Mouse (Mus musculus) cerebellum, adult 2 months (tissue): ENCODE results near the gene Ppia.

Experiments used
- CTCF ChIP-seq: fragments of 200-500 bp; IDR thresholded peaks from 2 replicates; pipeline ENCODE4 v1.5.1; 2011; ENCODE audit warnings: low read depth, mild to moderate bottlenecking, control low read depth, low read length, moderate library complexity, borderline replicate concordance; ENCODE audit not compliant: insufficient read depth
- POLR2A ChIP-seq: fragments of 200-500 bp; IDR thresholded peaks from 2 replicates; pipeline ENCODE4 v1.6.1; 2011; ENCODE audit warnings: low read length, control low read depth, borderline replicate concordance; ENCODE audit not compliant: insufficient read depth

- TF ChIP-seq CTCF (no peak), POLR2A (no peak)
These were observed 48.8 kb upstream of the Ppia start for GRCm38 (mm10) chr11:6366434-6366833.
